In the genomic region with DNA sequence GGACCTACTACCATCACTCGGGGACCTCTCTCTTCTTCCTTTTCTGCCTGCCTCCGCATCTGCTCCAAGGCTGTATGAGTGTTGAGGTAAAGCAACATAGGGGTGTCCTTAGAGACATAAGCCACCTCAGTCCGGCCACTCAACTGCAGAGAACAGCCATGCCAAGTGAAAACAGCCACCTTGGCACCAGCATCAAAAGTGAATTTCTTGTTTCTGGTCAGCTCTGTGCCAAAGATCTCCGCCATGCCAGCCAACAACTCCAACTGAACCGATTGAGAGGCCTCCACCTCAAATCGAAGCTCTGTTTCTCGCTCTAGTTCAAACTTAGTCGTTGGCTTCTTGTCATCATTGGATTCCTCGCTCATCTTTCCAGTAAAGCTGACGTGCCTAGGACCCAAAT, we compare ENCODE assay signal across 7 mouse cellular contexts. TPM values are rescaled to one million over a fixed set of nuclear protein-coding genes. Genes with fewer than 3 reads are reported as not detected.
DNase-seq lines count a peak whose midpoint lies in the region; ATAC-seq and TF ChIP-seq lines count a peak whose summit lies in the region.

No protein-coding gene starts in this region.

- H3K9ac ChIP-seq in kidney, postnatal 0 days (ENCODE audit: low read depth, low read length) = no peak overlapping the region
- no peak overlapping the region for H3K9ac ChIP-seq in embryonic facial prominence, embryonic 15.5 days

- H3K4me3 ChIP-seq in kidney, postnatal 0 days (replicated peaks; ENCODE audit: low read depth, low read length) = no peak overlapping the region
- H3K4me3 ChIP-seq in bone marrow macrophage, adult 2 months (ENCODE audit: insufficient read depth, low read length) = peak overlapping the region; percentile 68
- peak overlapping the region; percentile 67; the same call in 1 of the 2 replicates for H3K4me3 ChIP-seq in embryonic facial prominence, embryonic 15.5 days (replicated peaks)
- H3K4me3 ChIP-seq in macrophage (ENCODE audit: inconsistent target) = peak overlapping the region; percentile 81; the same call in 1 of the 2 replicates

- 95% methylated on average over 10 of the region's 10 CpGs for WGBS in kidney, postnatal 0 days
- 92% methylated on average over 10 of the region's 10 CpGs for WGBS in embryonic facial prominence, embryonic 15.5 days
- WGBS in macrophage (ENCODE audit: missing documents) = 92% methylated on average over 10 of the region's 10 CpGs

- H3K9me3 ChIP-seq in kidney, postnatal 0 days (replicated peaks; ENCODE audit: low read length) = no peaks in the 10 kb centered on the region
- no peaks in the 10 kb centered on the region for H3K9me3 ChIP-seq in embryonic facial prominence, embryonic 15.5 days (replicated peaks)

- DNase-seq in kidney, postnatal 0 days (ENCODE audit: low spot score) = no peak
- no peak for DNase-seq in kidney, postnatal 25 days
- DNase-seq in thymus, postnatal 25 days = no peak
- DNase-seq in retina, embryonic 14.5 days (ENCODE audit: low spot score) = no peak

- TF ChIP-seq POLR2A in bone marrow macrophage, adult 2 months (IDR thresholded peaks at IDR 0.05; ENCODE audit: borderline replicate concordance, low read depth, low read length) = no peak

- TF ChIP-seq CTCF in kidney, postnatal 0 days (IDR thresholded peaks at IDR 0.05; ENCODE audit: low read depth) = no peak
- TF ChIP-seq CTCF in bone marrow macrophage, adult 2 months (IDR thresholded peaks at IDR 0.05; ENCODE audit: low read depth, low read length) = no peak

- ATAC-seq in kidney, postnatal 0 days (replicated peaks; ENCODE audit: low FRiP score, low read depth) = no peak
- ATAC-seq in embryonic facial prominence, embryonic 15.5 days (ENCODE audit: insufficient number of reproducible peaks, low FRiP score, low TSS enrichment, low read depth) = no peak

- H3K27me3 ChIP-seq in kidney, postnatal 0 days (ENCODE audit: insufficient read depth, low read length) = no peaks in the 10 kb centered on the region
- H3K27me3 ChIP-seq in embryonic facial prominence, embryonic 15.5 days = no peaks in the 10 kb centered on the region

- peaks cover 16% of the 10 kb centered on the region for H3K36me3 ChIP-seq in kidney, postnatal 0 days (ENCODE audit: insufficient read depth, low read length)
- peaks cover 24% of the 10 kb centered on the region for H3K36me3 ChIP-seq in embryonic facial prominence, embryonic 15.5 days
- H3K36me3 ChIP-seq in macrophage (ENCODE audit: inconsistent target) = peaks cover 17% of the 10 kb centered on the region; the same call in 1 of the 2 replicates

- peak overlapping the region; percentile 85; the same call in 1 of the 2 replicates for H3K4me2 ChIP-seq in kidney, postnatal 0 days (ENCODE audit: low read length)
- no peak overlapping the region for H3K4me2 ChIP-seq in embryonic facial prominence, embryonic 15.5 days (replicated peaks)

- H3K79me2 ChIP-seq in macrophage (ENCODE audit: inconsistent target) = peaks cover 49% of the 10 kb centered on the region

- H3K27ac ChIP-seq in kidney, postnatal 0 days = no peak overlapping the region
- no peak overlapping the region for H3K27ac ChIP-seq in bone marrow macrophage, adult 2 months (ENCODE audit: insufficient read depth, low read depth, low read length)
- H3K27ac ChIP-seq in embryonic facial prominence, embryonic 15.5 days (replicated peaks) = no peak overlapping the region
- H3K27ac ChIP-seq in macrophage = no peak overlapping the region

- peaks cover 7% of the 10 kb centered on the region; the same call in 1 of the 2 replicates for H3K4me1 ChIP-seq in kidney, postnatal 0 days (replicated peaks; ENCODE audit: insufficient read depth, low read length)
- H3K4me1 ChIP-seq in bone marrow macrophage, adult 2 months (ENCODE audit: control insufficient read depth, insufficient read depth, low read length) = peaks cover 9% of the 10 kb centered on the region
- peaks cover 14% of the 10 kb centered on the region for H3K4me1 ChIP-seq in embryonic facial prominence, embryonic 15.5 days

RNA-seq across cellular contexts. Expression of gene Clp1, which starts 1.4 kb away (rescaled TPM):
- 24.5 and 26.0 TPM in 2 replicates for polyA plus RNA-seq in kidney, postnatal 0 days (2015; fragmentation: Nextera tagmentation; extraction: Ambion mirVana)
- polyA plus RNA-seq in bone marrow macrophage, adult 2 months (2012; ENCODE audit: insufficient read depth, insufficient read length, missing spikeins) = 16.4 and 16.6 TPM in 2 replicates
- polyA plus RNA-seq in embryonic facial prominence, embryonic 15.5 days (2015; fragmentation: Nextera tagmentation; extraction: Ambion mirVana) = 27.9 and 29.1 TPM in 2 replicates
- 10 to 100 TPM in 10 of 26 experiments, 1 to 10 TPM in 16; 4.2 to 12.4 (median 9.1) TPM for total RNA-seq in macrophage (2018; cell fraction: chromatin; rRNA removed)
- 10 to 100 TPM in 25 of 26 experiments, 1 to 10 TPM in 1; 9.6 to 25.7 (median 16.7) TPM for total RNA-seq in macrophage (2018; cell fraction: cytosol; rRNA removed)
- total RNA-seq in macrophage (2018; cell fraction: nucleus; rRNA removed) = 10 to 100 TPM in 23 of 26 experiments, 1 to 10 TPM in 3; 8.9 to 25.2 (median 14.1) TPM
- polyA plus RNA-seq in macrophage (2018) = 8.7 to 16.7 TPM (median 10.6 TPM) in 3 replicates

RNA-seq across cellular contexts. Expression of gene Ypel4, which starts 8.1 kb away (rescaled TPM):
- polyA plus RNA-seq in kidney, postnatal 0 days (2015; fragmentation: Nextera tagmentation; extraction: Ambion mirVana) = 4.1 TPM in 2 replicates
- polyA plus RNA-seq in bone marrow macrophage, adult 2 months (2012; ENCODE audit: insufficient read depth, insufficient read length, missing spikeins) = 0.70 and 0.92 TPM in 2 replicates
- 6.6 and 7.9 TPM in 2 replicates for polyA plus RNA-seq in embryonic facial prominence, embryonic 15.5 days (2015; fragmentation: Nextera tagmentation; extraction: Ambion mirVana)
- 1 to 10 TPM in 3 of 26 experiments, under 1 TPM in 3, not detected in 20; 0.42 to 1.4 (median 0.99) TPM for total RNA-seq in macrophage (2018; cell fraction: chromatin; rRNA removed)
- total RNA-seq in macrophage (2018; cell fraction: cytosol; rRNA removed) = under 1 TPM in 6 of 26 experiments, not detected in 20; 0.09 to 0.24 (median 0.10) TPM
- total RNA-seq in macrophage (2018; cell fraction: nucleus; rRNA removed) = 1 to 10 TPM in 3 of 26 experiments, under 1 TPM in 5, not detected in 18; 0.42 to 1.7 (median 0.71) TPM
- polyA plus RNA-seq in macrophage (2018) = not detected in 3 replicates

RNA-seq across cellular contexts. Expression of gene Zdhhc5, which starts 10.8 kb away (rescaled TPM):
- 25.9 and 29.2 TPM in 2 replicates for polyA plus RNA-seq in kidney, postnatal 0 days (2015; fragmentation: Nextera tagmentation; extraction: Ambion mirVana)
- 27.5 and 29.2 TPM in 2 replicates for polyA plus RNA-seq in bone marrow macrophage, adult 2 months (2012; ENCODE audit: insufficient read depth, insufficient read length, missing spikeins)
- 28.1 and 28.9 TPM in 2 replicates for polyA plus RNA-seq in embryonic facial prominence, embryonic 15.5 days (2015; fragmentation: Nextera tagmentation; extraction: Ambion mirVana)
- 10 to 100 TPM; 12.9 to 54.2 (median 28.4) TPM for total RNA-seq in macrophage (2018; cell fraction: chromatin; rRNA removed)
- 10 to 100 TPM; 45.8 to 89.3 (median 62.5) TPM for total RNA-seq in macrophage (2018; cell fraction: cytosol; rRNA removed)
- total RNA-seq in macrophage (2018; cell fraction: nucleus; rRNA removed) = 100 to 1,000 TPM in 1 of 26 experiments, 10 to 100 TPM in 25; 34.7 to 121 (median 65.3) TPM
- 32.4 to 50.5 TPM (median 45.2 TPM) in 3 replicates for polyA plus RNA-seq in macrophage (2018)

RNA-seq across cellular contexts. Expression of gene Gm19426, which starts 17.7 kb away (rescaled TPM):
- polyA plus RNA-seq in kidney, postnatal 0 days (2015; fragmentation: Nextera tagmentation; extraction: Ambion mirVana) = 8.7 and 9.3 TPM in 2 replicates
- polyA plus RNA-seq in bone marrow macrophage, adult 2 months (2012; ENCODE audit: insufficient read depth, insufficient read length, missing spikeins) = not detected in 2 replicates
- polyA plus RNA-seq in embryonic facial prominence, embryonic 15.5 days (2015; fragmentation: Nextera tagmentation; extraction: Ambion mirVana) = 7.0 and 9.0 TPM in 2 replicates
- total RNA-seq in macrophage (2018; cell fraction: chromatin; rRNA removed) = not detected
- total RNA-seq in macrophage (2018; cell fraction: cytosol; rRNA removed) = not detected
- not detected for total RNA-seq in macrophage (2018; cell fraction: nucleus; rRNA removed)
- not detected in 3 replicates for polyA plus RNA-seq in macrophage (2018)

RNA-seq across cellular contexts. Expression of gene Tmx2, which starts 46.8 kb away (rescaled TPM):
- 189 and 199 TPM in 2 replicates for polyA plus RNA-seq in kidney, postnatal 0 days (2015; fragmentation: Nextera tagmentation; extraction: Ambion mirVana)
- polyA plus RNA-seq in bone marrow macrophage, adult 2 months (2012; ENCODE audit: insufficient read depth, insufficient read length, missing spikeins) = 41.4 TPM in 2 replicates
- polyA plus RNA-seq in embryonic facial prominence, embryonic 15.5 days (2015; fragmentation: Nextera tagmentation; extraction: Ambion mirVana) = 92.6 and 96.0 TPM in 2 replicates
- 10 to 100 TPM in 7 of 26 experiments, 1 to 10 TPM in 18, under 1 TPM in 1; 0.62 to 18.8 (median 7.2) TPM for total RNA-seq in macrophage (2018; cell fraction: chromatin; rRNA removed)
- total RNA-seq in macrophage (2018; cell fraction: cytosol; rRNA removed) = 100 to 1,000 TPM in 4 of 26 experiments, 10 to 100 TPM in 22; 47.8 to 119 (median 74.6) TPM
- total RNA-seq in macrophage (2018; cell fraction: nucleus; rRNA removed) = 10 to 100 TPM in 25 of 26 experiments, 1 to 10 TPM in 1; 9.1 to 88.8 (median 45.2) TPM
- polyA plus RNA-seq in macrophage (2018) = 50.9 to 82.2 TPM (median 59.6 TPM) in 3 replicates
